Mouse (Mus musculus): ENCODE data around the gene Nup35.

The Nup35 gene

GRCm38 (mm10) chr2:80616854-80617737 is at the start of gene Nup35, which contains the start of gene Dusp19:
Gene Nup35, plus strand, starts transcription at chr2:80617236.
Gene Dusp19, plus strand, starts transcription at chr2:80617045.
- DNase-seq (ENCODE audit: low spot score), result peak; percentile 93

- no peak for DNase-seq (ENCODE audit: low spot score)
These were observed 49.6 kb upstream of the Nup35 start for GRCm38 (mm10) chr2:80567411-80567810.

GRCm38 (mm10) chr2:80570656-80571055 is 46.4 kb upstream of the Nup35 start:
- DNase-seq (ENCODE audit: low spot score), result no peak

GRCm38 (mm10) chr2:80577286-80577685 is 39.8 kb upstream of the Nup35 start:
- DNase-seq (ENCODE audit: low spot score), result no peak

GRCm38 (mm10) chr2:80579253-80579891 is 37.7 kb upstream of the Nup35 start:
- no peak for DNase-seq (ENCODE audit: low spot score)

GRCm38 (mm10) chr2:80580311-80580961 is 36.6 kb upstream of the Nup35 start:
- DNase-seq (ENCODE audit: low spot score), result peak; percentile 24

- DNase-seq (ENCODE audit: low spot score), result peak; percentile 73
These were observed 35.9 kb upstream of the Nup35 start, which contains the start of gene Nckap1 for GRCm38 (mm10) chr2:80581043-80581711. Gene Nckap1, minus strand, starts transcription at chr2:80581380.

- DNase-seq (ENCODE audit: low spot score), result no peak
These were observed 34.7 kb upstream of the Nup35 start for GRCm38 (mm10) chr2:80582356-80582755.

GRCm38 (mm10) chr2:80594215-80594918 is 22.7 kb upstream of the Nup35 start:
- DNase-seq (ENCODE audit: low spot score), result no peak

- no peak for DNase-seq (ENCODE audit: low spot score)
These were observed 20.1 kb upstream of the Nup35 start for GRCm38 (mm10) chr2:80596960-80597359.

- DNase-seq (ENCODE audit: low spot score), result no peak
These were observed 17.2 kb upstream of the Nup35 start for GRCm38 (mm10) chr2:80599850-80600249.

GRCm38 (mm10) chr2:80600611-80601010 is 16.4 kb upstream of the Nup35 start:
- DNase-seq (ENCODE audit: low spot score), result no peak

GRCm38 (mm10) chr2:80602756-80603155 is 14.3 kb upstream of the Nup35 start:
- no peak for DNase-seq (ENCODE audit: low spot score)

GRCm38 (mm10) chr2:80603771-80604426 is 13.1 kb upstream of the Nup35 start:
- no peak for DNase-seq (ENCODE audit: low spot score)

GRCm38 (mm10) chr2:80612286-80612685 is 4.8 kb upstream of the Nup35 start:
- DNase-seq (ENCODE audit: low spot score), result no peak

- DNase-seq (ENCODE audit: low spot score), result no peak
These were observed 4.2 kb upstream of the Nup35 start for GRCm38 (mm10) chr2:80612796-80613195.

GRCm38 (mm10) chr2:80618991-80619390 is 2.0 kb downstream of the Nup35 start:
- no peak for DNase-seq (ENCODE audit: low spot score)

- DNase-seq (ENCODE audit: low spot score), result no peak
These were observed 4.9 kb downstream of the Nup35 start for GRCm38 (mm10) chr2:80621921-80622320.

GRCm38 (mm10) chr2:80624523-80624922 is 7.5 kb downstream of the Nup35 start:
- no peak for DNase-seq (ENCODE audit: low spot score)

- DNase-seq (ENCODE audit: low spot score), result no peak
These were observed 15.4 kb downstream of the Nup35 start for GRCm38 (mm10) chr2:80632336-80633026.

All from ovary, postnatal 10 days (tissue).